Mouse (Mus musculus) layer of hippocampus, adult 8-10 months (tissue): ENCODE data around the gene Pitpnc1. TPM values are rescaled to one million over a fixed set of nuclear protein-coding genes. Genes with fewer than 3 reads are reported as not detected.

ENCODE experiments used
- DNase-seq, 2 experiments: peaks; one replicate each; pipeline ENCODE4 v3.0.0; 2022; ENCODE audit warnings: low spot score in 2 of 2
- total RNA-seq, 4 experiments: library from RNA; stranded (reverse); gene quantifications; 2 replicates each; pipeline ENCODE4 v1.2.4; 2022

Gene Pitpnc1
- total RNA-seq, 4 experiments from 2014 or later, result 47.1 to 53.0 (median 51.0) TPM

DNA sequence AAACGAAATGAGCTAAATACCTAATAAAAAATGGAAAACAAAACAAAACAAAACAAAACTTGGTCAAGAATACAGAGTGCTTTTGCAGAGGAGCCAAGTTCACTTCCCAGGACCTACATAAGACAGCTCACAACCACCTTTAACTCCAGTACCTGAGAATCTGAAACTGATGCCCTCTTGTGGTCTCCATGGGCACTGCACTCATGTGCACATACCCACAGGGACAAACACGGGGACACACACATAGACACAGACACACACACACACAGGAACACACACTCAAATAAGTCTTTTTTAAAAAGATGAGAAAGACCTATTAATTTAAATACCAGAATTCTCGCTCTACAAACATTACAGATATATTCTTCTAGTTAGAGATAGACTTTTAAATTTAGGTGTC, 137.6 kb downstream of the Pitpnc1 start:
- no peak for DNase-seq

DNA sequence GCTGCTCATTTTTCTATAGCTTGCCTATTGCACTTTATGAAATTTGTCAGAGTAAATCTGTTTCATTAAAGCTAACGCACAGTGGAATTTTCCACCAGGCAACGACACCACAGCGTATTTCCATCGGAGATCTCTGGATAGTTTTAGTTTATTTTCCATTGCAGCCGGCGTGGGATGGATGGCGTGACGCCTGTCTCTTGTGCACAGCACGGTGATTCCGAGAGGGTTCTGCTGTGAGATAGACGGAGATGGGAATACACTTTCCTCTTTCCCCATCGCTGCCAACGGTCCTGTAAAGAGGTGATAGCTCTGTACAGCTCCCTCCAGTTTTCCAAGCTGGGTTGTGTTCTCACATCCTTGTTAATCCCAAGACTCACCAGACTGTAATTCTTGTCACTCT, 138.2 kb downstream of the Pitpnc1 start:
- peak; percentile 14 to 40 for DNase-seq

DNA sequence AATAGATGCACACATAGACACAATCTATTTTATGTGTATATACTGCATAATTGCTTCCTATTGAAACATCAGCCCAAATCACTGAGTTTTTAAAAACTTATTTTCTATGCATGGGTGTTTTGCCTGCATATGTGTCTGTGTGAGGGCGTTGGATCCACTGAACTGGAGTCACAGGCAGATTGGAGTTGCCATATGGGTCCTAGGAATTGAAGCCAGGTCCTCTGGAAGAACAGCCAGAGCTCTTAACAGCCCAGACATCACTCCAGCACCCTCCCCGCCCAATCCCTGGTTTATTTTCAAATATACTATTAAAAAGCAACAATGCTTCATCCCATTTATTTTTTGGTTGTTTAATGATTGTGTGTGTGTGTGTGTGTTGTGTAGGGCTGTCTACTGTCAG, 139.1 kb downstream of the Pitpnc1 start:
- peak; percentile 63 to 67 for DNase-seq

- DNase-seq, result no peak
Observed at GRCm38 (mm10) chr11:107327326-107327725, 143.2 kb downstream of the Pitpnc1 start.

- no peak for DNase-seq
Observed at GRCm38 (mm10) chr11:107325739-107326725, 144.5 kb downstream of the Pitpnc1 start.

DNA sequence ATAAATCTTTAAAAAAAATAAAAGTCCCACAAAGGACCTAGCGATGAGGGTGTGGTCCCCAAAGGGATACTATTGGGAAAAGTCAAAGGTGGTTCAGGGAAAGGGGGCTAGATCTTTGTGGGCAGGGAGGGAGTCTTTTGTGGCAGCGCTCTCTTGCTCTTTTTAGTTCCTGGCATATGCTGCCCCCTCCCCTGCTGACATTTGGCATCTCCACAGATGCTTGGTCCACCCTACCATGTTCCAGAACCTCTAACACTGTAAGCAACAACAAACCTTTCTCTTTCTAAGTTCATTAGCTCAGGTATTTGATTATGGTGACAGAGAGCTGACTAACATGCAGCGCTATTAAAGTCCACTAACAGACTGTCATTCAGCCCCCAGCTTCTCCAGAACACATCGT, 145.3 kb downstream of the Pitpnc1 start:
- no peak for DNase-seq

DNA sequence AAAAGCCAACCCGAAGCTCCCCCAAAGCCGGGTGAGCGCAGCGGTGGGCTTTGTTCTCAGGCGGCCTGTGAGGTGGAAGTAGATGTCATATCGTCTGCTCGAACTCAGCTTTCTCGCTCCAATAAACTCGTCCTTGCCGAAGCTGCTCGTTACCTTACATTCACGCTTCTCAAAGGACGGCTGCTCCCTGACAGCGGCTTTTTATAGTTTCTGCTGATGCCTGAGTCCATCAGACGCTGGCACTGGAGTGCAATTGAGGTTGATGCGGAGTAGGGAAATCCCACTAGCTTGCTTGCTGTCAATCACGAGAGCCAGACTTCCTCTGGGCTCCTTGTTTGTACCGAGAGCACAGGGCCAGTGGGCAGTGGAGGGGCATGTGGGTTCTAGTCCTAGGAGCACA, 147.3 kb downstream of the Pitpnc1 start:
- DNase-seq, result no peak

GRCm38 (mm10) chr11:107322226-107322625, 148.3 kb downstream of the Pitpnc1 start:
- DNase-seq, result no peak

DNA sequence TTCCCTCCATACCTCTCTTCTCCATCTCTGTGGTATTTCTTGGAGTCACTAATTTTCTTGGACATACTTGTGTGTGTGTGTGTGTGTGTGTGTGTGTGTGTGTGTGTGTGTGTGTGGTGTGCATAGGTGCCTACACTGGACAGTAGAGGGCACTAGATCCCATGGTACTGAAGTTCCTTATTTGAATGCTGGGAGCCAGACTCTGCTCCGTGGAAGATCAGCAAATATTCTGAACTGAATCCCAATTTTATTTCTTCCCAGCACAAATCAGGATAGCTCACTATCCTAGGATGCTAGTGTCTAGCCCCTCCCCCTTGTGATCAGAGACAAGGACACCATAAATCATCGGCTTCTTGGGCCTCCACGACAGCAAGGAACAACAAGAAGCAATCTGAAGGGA, 148.7 kb downstream of the Pitpnc1 start:
- no peak for DNase-seq

GRCm38 (mm10) chr11:107319861-107320260, 150.6 kb downstream of the Pitpnc1 start:
- no peak for DNase-seq

DNA sequence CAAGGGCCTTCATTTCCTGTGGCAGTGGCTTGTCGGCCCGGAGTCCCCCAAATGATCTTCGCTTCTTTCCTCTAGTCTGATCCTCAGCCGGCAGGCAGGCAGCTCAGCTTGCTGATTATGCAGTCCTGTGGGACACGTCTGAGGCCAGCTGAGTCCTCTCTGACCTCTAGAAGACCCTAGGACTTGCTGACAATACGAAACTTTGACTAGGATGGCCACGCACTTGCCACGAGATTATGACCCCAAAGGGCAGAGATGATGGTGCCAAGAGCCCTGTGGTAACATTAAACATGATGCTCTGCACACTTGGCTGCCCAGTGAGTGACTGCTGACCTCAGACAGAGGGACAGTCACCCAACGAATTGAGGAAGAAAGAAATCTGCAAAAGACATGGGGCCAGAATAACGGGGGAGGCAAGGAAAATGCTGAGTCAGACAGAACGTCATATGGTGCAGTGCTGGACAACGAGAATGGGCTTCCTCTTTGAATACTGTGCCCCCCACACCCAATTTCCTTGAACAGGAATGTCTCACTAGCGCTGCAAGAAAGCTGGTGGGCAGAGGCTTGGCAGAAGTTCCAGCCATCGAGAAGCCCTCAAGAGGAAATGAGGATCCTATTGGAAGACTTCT, 152.7 kb downstream of the Pitpnc1 start:
- no peak for DNase-seq

GRCm38 (mm10) chr11:107315475-107315874, 155.0 kb downstream of the Pitpnc1 start:
- no peak for DNase-seq

DNA sequence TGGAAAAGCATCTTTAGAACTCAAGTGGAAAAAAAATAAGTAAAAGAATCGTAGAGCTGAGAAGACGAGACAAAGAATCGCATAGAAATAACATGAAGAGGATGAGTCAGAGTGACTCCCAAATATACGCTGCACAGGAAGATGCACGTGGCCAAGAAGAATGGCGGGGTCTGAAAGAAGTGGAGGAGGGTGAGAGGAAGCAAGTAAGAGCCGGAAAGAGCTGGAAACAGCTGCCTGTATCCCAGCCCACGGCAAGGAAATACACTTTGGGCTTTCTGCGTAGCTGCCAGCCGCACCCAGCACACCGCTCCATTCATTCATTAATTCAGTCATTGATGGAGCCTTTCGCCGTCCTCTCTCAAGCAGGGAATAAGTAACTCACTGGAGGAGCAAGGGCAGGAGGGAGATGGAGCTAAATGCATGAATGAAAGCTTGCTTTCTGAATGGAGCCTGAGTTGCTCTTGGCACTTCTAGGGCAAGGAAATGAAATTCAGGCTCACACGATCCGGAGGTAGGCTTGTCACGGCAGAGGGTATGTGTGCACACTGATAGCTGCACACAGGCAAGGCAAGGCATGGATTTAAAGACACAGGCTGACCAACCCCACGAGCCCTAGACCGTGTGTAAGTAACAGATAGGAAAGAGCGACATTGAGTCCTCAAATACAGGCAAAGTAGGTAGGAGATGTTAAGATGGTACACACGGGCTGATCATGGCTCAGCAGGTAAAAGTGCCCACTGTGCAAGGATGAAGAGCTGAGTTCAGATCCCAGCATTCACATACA, 160.0 kb downstream of the Pitpnc1 start:
- no peak for DNase-seq

DNA sequence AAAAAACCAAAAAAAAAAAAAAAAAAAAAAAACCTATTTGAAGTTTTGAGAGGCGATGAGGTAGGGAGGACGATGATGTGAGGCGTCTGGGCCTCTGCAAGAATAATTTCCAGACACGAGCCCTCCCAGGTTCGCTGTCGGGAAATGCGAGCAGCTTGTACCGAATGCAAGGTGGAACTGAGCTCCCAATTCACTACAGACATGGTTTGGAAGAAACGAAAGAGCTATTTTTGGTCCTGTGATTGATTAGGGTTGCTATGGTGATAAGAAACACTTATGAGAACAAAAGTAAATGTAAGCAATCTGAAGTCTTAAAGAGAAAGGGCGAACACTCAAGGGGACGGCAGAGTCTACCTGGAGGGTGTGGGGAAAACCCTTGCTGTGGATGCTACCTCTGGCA, 164.3 kb downstream of the Pitpnc1 start:
- no peak for DNase-seq

DNA sequence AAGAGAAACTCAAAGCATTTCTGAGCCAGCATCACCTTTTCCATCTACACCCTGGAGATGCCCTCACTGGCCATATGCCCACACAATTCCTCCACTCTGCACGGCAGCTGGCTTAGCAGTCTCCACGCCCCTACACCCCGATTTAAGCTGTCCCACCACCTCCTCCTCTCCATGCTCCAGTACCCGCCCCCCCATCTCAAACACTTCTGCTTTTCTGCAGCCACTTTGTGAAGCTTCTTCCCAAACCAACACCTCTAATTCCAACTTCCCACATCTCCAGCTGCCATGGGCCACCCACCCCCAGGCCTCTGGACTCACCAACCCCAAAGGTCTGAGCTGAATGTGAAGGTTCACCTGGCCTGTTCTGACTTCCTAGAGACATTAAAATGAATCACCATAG, 168.4 kb downstream of the Pitpnc1 start:
- DNase-seq, result no peak

- no peak for DNase-seq
Observed at GRCm38 (mm10) chr11:107300235-107300634, 170.3 kb downstream of the Pitpnc1 start.

DNA sequence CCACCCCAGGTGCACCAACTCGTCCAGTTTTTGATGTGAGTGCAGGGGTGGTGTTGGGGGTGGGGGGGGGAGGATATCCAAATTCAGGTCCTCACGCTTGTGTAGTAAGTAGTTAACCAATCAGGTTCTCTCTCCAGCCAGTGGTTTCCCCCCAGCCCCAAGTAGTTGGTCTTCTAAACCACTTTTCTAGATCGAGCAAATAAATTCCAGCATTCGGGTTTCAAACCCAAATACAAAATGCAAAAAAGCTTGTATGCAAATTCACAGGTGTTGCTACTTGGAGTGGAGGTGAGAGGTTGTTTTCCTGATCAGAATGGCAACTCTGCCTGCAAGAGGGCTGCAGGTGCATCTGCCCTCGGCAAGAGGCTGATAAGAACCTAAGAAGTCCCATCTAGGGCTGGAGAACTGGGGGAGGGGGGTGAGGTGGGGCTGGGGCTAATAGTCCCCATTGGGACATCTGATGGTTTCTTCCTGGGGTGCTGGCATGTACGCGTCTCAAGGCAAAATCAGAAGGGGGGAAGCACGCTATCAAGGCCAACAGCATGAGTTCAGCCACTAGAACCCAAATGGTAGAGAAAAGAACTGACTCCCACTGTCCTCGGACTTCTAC, 170.9 kb downstream of the Pitpnc1 start:
- no peak for DNase-seq

- no peak for DNase-seq
Observed at GRCm38 (mm10) chr11:107296176-107296575, 174.3 kb downstream of the Pitpnc1 start.

GRCm38 (mm10) chr11:107292036-107292435, 178.5 kb downstream of the Pitpnc1 start:
- no peak for DNase-seq

- DNase-seq, result no peak
Observed at GRCm38 (mm10) chr11:107288186-107288563, 182.3 kb downstream of the Pitpnc1 start.
